Mouse (Mus musculus): Measurements from ENCODE around the gene Ikzf1. TPM values are rescaled to one million over a fixed set of nuclear protein-coding genes. Genes with fewer than 3 reads are reported as not detected.
A peak's percentile ranks its signal among the peaks of the same experiment; 100 is the strongest.

The Ikzf1 gene
- 10 to 100 TPM in 2 of 4 experiments, 1 to 10 TPM in 2; 1.5 to 10.9 (median 6.8) TPM for total RNA-seq (2022)

GRCm38 (mm10) chr11:11684930-11685852 lies at the start of gene Ikzf1:
Ikzf1 (plus strand) TSS chr11:11685003.
- no peak for DNase-seq (ENCODE audit: low spot score in 2 of 2)

GRCm38 (mm10) chr11:11644303-11644702 lies 40.5 kb upstream of the Ikzf1 start:
- DNase-seq (ENCODE audit: low spot score in 2 of 2) = no peak

DNA sequence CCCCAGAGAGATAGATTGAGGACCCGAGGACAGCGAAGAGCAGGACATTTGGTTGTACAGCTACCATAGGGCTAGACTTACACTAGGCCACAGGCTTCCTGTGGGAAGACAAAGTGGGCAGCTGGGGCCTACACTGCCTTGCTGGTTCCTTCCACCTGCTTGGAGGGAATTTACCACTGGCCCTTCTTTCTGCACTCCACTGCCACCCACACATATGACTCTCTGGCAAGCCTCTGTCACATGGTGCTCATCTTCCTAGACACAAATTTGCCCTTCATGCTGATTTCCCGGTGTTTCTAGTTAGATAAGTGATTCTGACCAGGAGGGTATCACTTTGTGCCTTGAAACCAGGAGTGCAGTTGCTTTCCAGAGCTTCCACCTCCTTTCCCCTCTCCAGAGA lies 28.4 kb upstream of the Ikzf1 start:
- no peak for DNase-seq (ENCODE audit: low spot score in 2 of 2)

GRCm38 (mm10) chr11:11656995-11657530 lies 27.7 kb upstream of the Ikzf1 start:
- DNase-seq (ENCODE audit: low spot score in 2 of 2) = no peak

- DNase-seq (ENCODE audit: low spot score in 2 of 2) = no peak
Observed at GRCm38 (mm10) chr11:11657634-11658033, 27.2 kb upstream of the Ikzf1 start.

DNA sequence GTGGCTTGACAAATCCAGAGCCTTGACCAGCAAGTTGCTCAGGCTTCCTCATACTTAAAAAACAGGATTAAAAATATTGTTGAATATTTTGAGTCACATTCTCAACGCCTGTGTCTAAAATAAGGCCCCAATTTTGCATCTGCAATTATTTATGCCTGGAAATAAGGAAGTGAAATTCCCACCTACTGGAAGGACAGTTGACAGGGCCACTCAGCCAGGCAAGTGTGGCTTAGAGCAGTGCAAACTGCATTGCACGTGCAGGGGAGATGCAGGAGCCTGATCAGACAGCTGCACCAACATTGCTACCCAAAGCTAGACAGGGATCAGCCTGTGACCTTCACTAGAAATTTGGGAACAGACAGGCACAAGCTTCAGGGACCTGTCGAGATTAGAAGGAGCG lies 26.0 kb upstream of the Ikzf1 start:
- DNase-seq (ENCODE audit: low spot score in 2 of 2) = no peak

GRCm38 (mm10) chr11:11660651-11661050 lies 24.2 kb upstream of the Ikzf1 start:
- DNase-seq (ENCODE audit: low spot score in 2 of 2) = no peak

GRCm38 (mm10) chr11:11667254-11667921 lies 17.4 kb upstream of the Ikzf1 start:
- no peak for DNase-seq (ENCODE audit: low spot score in 2 of 2)

- no peak for DNase-seq (ENCODE audit: low spot score in 2 of 2)
Observed at GRCm38 (mm10) chr11:11667922-11668290, 16.9 kb upstream of the Ikzf1 start.

DNA sequence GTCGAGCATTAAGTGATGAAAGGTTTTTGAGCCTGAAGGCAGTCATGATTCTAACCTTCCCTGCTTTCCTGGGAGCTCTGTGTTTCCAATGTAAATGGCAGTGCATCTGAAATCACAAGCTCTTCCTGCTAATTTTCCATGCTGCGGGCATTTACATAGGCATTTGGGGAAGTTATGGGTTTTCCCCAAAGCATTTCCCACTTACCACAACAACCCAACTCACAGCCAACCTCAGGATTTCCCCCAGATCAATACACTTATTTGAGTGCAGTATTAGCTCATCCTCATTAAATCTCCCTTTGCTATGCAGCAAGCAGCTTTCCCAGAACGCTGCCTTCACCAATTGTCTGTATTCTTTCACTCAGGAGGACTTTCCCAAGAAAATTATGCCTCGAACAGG lies 11.8 kb upstream of the Ikzf1 start:
- no peak for DNase-seq (ENCODE audit: low spot score in 2 of 2)

GRCm38 (mm10) chr11:11675063-11675462 lies 9.7 kb upstream of the Ikzf1 start:
- DNase-seq (ENCODE audit: low spot score in 2 of 2) = no peak

GRCm38 (mm10) chr11:11676068-11676741 lies 8.6 kb upstream of the Ikzf1 start:
- DNase-seq (ENCODE audit: low spot score in 2 of 2) = no peak

DNA sequence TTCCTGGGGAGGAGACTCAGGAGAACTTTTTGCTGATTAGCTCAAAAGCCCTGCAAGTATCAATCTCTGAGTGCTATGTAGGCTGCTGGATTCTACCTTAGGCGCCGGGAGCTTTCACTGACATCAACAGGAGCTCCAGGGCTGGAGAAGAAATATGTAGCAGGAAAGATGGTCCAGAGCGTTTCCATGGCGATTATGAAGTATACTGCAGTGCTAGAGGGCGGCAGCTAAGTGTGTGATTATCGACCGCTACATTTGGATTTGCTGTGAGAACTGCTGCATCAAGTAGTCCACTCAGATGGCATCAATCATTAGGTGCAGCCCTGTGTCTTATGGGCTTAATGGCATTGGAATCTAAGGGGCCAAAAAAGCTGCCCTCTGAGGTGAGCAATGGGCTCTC lies 7.6 kb upstream of the Ikzf1 start:
- DNase-seq (ENCODE audit: low spot score in 2 of 2) = no peak

DNA sequence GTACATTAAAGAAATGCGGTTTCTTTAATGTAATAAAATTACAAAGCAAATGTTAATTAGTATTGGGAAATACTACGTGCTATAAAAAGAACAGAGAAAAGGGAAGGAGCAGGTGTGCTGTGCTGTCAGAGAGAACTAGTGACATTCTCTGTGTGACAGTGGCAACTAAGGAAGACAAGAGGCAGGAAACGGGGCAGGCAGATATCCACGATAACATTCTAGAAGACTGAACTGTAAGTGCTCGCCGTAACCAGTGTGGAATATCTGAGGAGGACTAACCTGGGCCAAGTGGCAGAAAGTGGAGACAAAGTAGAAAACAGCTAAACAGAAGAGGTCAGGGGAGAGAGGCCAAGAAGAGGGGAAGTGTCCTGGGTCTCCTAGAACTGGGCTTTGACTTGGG lies 5.8 kb upstream of the Ikzf1 start:
- DNase-seq (ENCODE audit: low spot score in 2 of 2) = no peak

- DNase-seq (ENCODE audit: low spot score in 2 of 2) = no peak
Observed at GRCm38 (mm10) chr11:11684056-11684929, 510 bp upstream of the Ikzf1 start.

- peak in 1 of 2 experiments; percentile 16 for DNase-seq (ENCODE audit: low spot score in 2 of 2)
Observed at GRCm38 (mm10) chr11:11685853-11686395, 1.1 kb downstream of the Ikzf1 start.

- no peak for DNase-seq (ENCODE audit: low spot score in 2 of 2)
Observed at GRCm38 (mm10) chr11:11686569-11687051, 1.8 kb downstream of the Ikzf1 start.

GRCm38 (mm10) chr11:11687551-11688185 lies 2.9 kb downstream of the Ikzf1 start:
- DNase-seq (ENCODE audit: low spot score in 2 of 2) = no peak

GRCm38 (mm10) chr11:11688766-11689330 lies 4.0 kb downstream of the Ikzf1 start:
- no peak for DNase-seq (ENCODE audit: low spot score in 2 of 2)

DNA sequence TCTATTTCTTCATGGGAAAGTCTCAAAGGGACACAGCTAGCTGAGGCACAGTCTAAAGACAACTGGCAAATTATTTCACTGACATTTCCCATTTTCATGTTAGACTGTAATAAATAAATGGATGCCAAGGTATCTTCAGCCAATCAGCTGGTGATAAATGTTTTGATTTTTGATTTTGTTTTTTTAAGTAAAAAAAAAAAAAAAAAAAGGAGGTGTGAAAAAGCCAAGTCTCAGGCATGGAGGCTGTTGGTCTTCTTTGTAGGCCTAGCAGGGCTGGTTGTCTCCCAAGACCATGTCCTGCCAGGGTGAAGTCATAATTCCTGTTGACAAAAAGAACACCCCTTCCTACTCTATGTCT lies 4.9 kb downstream of the Ikzf1 start:
- no peak for DNase-seq (ENCODE audit: low spot score in 2 of 2)
